12 mouse cellular contexts compared by ENCODE assay signal in the genomic region with DNA sequence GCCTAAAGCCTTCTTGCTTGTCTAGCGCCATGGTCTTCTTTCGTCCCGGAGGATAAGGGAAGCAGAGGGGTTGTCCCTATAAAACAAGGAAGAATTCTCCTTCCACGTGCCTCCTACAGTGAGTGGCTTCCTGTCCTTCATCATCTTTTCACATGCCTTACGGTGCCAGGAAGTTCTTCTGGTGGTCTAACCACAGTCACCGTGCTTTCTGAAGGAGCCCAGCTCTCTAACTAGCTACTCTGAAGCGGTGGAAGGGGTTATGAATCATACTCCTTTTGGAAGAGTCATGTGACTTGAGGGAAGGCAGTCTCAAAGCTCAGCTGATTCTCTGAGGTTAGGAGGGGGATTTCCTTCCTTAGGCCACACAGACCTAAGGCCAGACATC. TPM values are rescaled to one million over a fixed set of nuclear protein-coding genes. Genes with fewer than 3 reads are reported as not detected.
DNase-seq lines count a peak whose midpoint lies in the region; ATAC-seq lines count a peak whose summit lies in the region.
"Had no signal": no experiment of that assay in that cellular context is flagged by ENCODE, and none has a peak within 500 bp of the region (broad histone marks: within the 10 kb centered on the region; RNA-seq: fewer than 3 reads in every experiment).

No protein-coding gene starts in this region.

- H3K4me2 ChIP-seq in lung, embryonic 15.5 days, result 0 out of 2 replicates have a peak overlapping the region, but pooled peaks have one; percentile 16
- no peak overlapping the region for H3K4me2 ChIP-seq in midbrain, embryonic 16.5 days (ENCODE audit: low read length)
- H3K4me2 ChIP-seq: neural tube, embryonic 13.5 days had no signal

- H3K27ac ChIP-seq in lung, embryonic 15.5 days, result peak overlapping the region; percentile 53
- no peak overlapping the region for H3K27ac ChIP-seq in midbrain, embryonic 16.5 days (ENCODE audit: low read length)
- H3K27ac ChIP-seq: neural tube, embryonic 13.5 days had no signal

- H3K9ac ChIP-seq in lung, embryonic 15.5 days, result no peak overlapping the region
- no peak overlapping the region for H3K9ac ChIP-seq in midbrain, embryonic 16.5 days (ENCODE audit: low read depth, low read length)
- H3K9ac ChIP-seq: neural tube, embryonic 13.5 days had no signal

- no peaks in the 10 kb centered on the region for H3K27me3 ChIP-seq in lung, embryonic 15.5 days
- no peaks in the 10 kb centered on the region for H3K27me3 ChIP-seq in midbrain, embryonic 16.5 days (ENCODE audit: control insufficient read depth, insufficient read depth, low read depth, low read length)
- H3K27me3 ChIP-seq: neural tube, embryonic 13.5 days had no signal

- no peaks in the 10 kb centered on the region for H3K4me1 ChIP-seq in lung, embryonic 15.5 days
- no peaks in the 10 kb centered on the region for H3K4me1 ChIP-seq in midbrain, embryonic 16.5 days (ENCODE audit: control insufficient read depth, insufficient read depth, low read length)
- H3K4me1 ChIP-seq: neural tube, embryonic 13.5 days had no signal

- H3K9me3 ChIP-seq in lung, embryonic 15.5 days, result no peaks in the 10 kb centered on the region
- H3K9me3 ChIP-seq in midbrain, embryonic 16.5 days (replicated peaks; ENCODE audit: control insufficient read depth, low read length, poor library complexity, severe bottlenecking), result no peaks in the 10 kb centered on the region
- H3K9me3 ChIP-seq: neural tube, embryonic 13.5 days had no signal

- ATAC-seq in lung, embryonic 15.5 days (ENCODE audit: borderline replicate concordance, extremely low read depth, low FRiP score, low TSS enrichment), result no peak
- ATAC-seq in common myeloid progenitor, adult 5-6 weeks (replicated peaks; ENCODE audit: low read depth, poor library complexity, severe bottlenecking), result peak; percentile 60
- ATAC-seq in megakaryocyte progenitor cell, adult 5-6 weeks (replicated peaks; ENCODE audit: poor library complexity), result peak; percentile 49
- no peak for ATAC-seq in midbrain, embryonic 16.5 days

- no peak for DNase-seq in lung, postnatal 4 days
- peak; percentile 39 to 48 for DNase-seq in CD8-positive naive resting alpha-beta T cell, adult 2 months (ENCODE audit: low read depth in 2 of 2, low spot score in 2 of 2)
- DNase-seq in cerebellum, adult 9-11 months, result no peak
- DNase-seq in spleen, postnatal 10 days (ENCODE audit: low spot score in 2 of 2), result no peak
- DNase-seq: embryo, embryonic 11 days; kidney, adult 11 months; right cerebral cortex, postnatal 14 days had no signal

- no peaks in the 10 kb centered on the region for H3K36me3 ChIP-seq in lung, embryonic 15.5 days
- no peaks in the 10 kb centered on the region for H3K36me3 ChIP-seq in midbrain, embryonic 16.5 days (ENCODE audit: control insufficient read depth, insufficient read depth, low read length)
- H3K36me3 ChIP-seq: neural tube, embryonic 13.5 days had no signal

- H3K4me3 ChIP-seq in lung, embryonic 15.5 days, result no peak overlapping the region
- H3K4me3 ChIP-seq in midbrain, embryonic 16.5 days (ENCODE audit: low read depth, low read length), result no peak overlapping the region
- H3K4me3 ChIP-seq: neural tube, embryonic 13.5 days had no signal

- 70% methylated on average over 7 of the region's 7 CpGs for WGBS in lung, embryonic 15.5 days
- WGBS in midbrain, embryonic 16.5 days, result 91% methylated on average over 7 of the region's 7 CpGs

RNA-seq across cellular contexts. Expression of a gene that starts 11.8 kb away (rescaled TPM):
- polyA plus RNA-seq in lung, embryonic 15.5 days (2015; fragmentation: Nextera tagmentation; extraction: Ambion mirVana), result 3.2 and 6.1 TPM in 2 replicates
- total RNA-seq in common myeloid progenitor, adult 5-6 weeks (2017), result 182 and 183 TPM in 2 replicates
- 79.5 and 87.2 TPM in 2 replicates for total RNA-seq in megakaryocyte progenitor cell, adult 5-6 weeks (2015)
- 286 and 303 TPM in 2 replicates for total RNA-seq in megakaryocyte progenitor cell, adult 5-6 weeks (2017)
- polyA plus RNA-seq in midbrain, embryonic 16.5 days (2015; fragmentation: Nextera tagmentation; extraction: Ambion mirVana), result 1.2 and 1.3 TPM in 2 replicates

RNA-seq across cellular contexts. Expression of a gene that starts 41.4 kb away (rescaled TPM):
- 49.0 TPM in 2 replicates for polyA plus RNA-seq in lung, embryonic 15.5 days (2015; fragmentation: Nextera tagmentation; extraction: Ambion mirVana)
- total RNA-seq in common myeloid progenitor, adult 5-6 weeks (2017), result 8.4 and 9.8 TPM in 2 replicates
- 3.5 and 3.6 TPM in 2 replicates for total RNA-seq in megakaryocyte progenitor cell, adult 5-6 weeks (2015)
- 7.9 and 8.5 TPM in 2 replicates for total RNA-seq in megakaryocyte progenitor cell, adult 5-6 weeks (2017)
- polyA plus RNA-seq in midbrain, embryonic 16.5 days (2015; fragmentation: Nextera tagmentation; extraction: Ambion mirVana), result 9.2 and 9.4 TPM in 2 replicates

RNA-seq across cellular contexts. Expression of a gene that starts 42.4 kb away (rescaled TPM):
- 33.1 and 37.3 TPM in 2 replicates for polyA plus RNA-seq in lung, embryonic 15.5 days (2015; fragmentation: Nextera tagmentation; extraction: Ambion mirVana)
- total RNA-seq in common myeloid progenitor, adult 5-6 weeks (2017), result 17.0 and 17.7 TPM in 2 replicates
- 21.5 and 22.6 TPM in 2 replicates for total RNA-seq in megakaryocyte progenitor cell, adult 5-6 weeks (2015)
- 22.5 and 24.4 TPM in 2 replicates for total RNA-seq in megakaryocyte progenitor cell, adult 5-6 weeks (2017)
- 18.7 and 21.1 TPM in 2 replicates for polyA plus RNA-seq in midbrain, embryonic 16.5 days (2015; fragmentation: Nextera tagmentation; extraction: Ambion mirVana)

Comparison
In these comparisons a context has a peak if more than half of its experiments do, and no peak if none do; other contexts are left out.
1. ATAC-seq: peak in common myeloid progenitor, adult 5-6 weeks (single experiment) and megakaryocyte progenitor cell, adult 5-6 weeks (single experiment); none in lung, embryonic 15.5 days (single experiment) and midbrain, embryonic 16.5 days (single experiment).
2. DNase-seq: peak in CD8-positive naive resting alpha-beta T cell, adult 2 months (2 of 2); none in lung, postnatal 4 days (0 of 2), cerebellum, adult 9-11 months (single experiment) and spleen, postnatal 10 days (0 of 2).